Comparison of ENCODE assay signal across 31 mouse cellular contexts in the genomic region with DNA sequence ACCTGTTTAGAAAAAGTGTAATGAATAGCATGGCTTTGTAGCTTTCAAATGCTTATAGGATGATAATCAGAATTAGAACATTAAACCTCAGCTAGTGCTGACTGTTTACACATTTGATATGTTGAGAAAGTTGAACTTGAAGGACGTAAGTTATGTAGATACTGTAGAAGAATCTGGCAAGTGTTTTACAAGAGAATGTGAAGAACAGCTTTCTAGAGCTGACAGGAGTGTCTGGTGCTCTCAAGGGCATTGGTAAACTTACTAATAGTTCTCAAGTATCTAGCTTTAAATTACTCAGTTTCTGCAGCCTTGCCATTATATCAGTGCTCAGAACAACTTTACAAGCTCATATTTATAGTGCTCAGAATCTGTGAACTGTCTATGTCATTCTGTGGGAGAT.
"Had no signal": no experiment of that assay in that cellular context is flagged by ENCODE, and none has a peak within 500 bp of the region (broad histone marks: within the 10 kb centered on the region; RNA-seq: fewer than 3 reads in every experiment).

No protein-coding gene starts in this region.

- DNase-seq: left cerebral cortex, postnatal 4 days; liver; liver, embryonic 13.5 days; liver, postnatal 0 days; lung, adult 2 months; lung, embryonic 14.5 days; lung, postnatal 10 days; lung, postnatal 14 days; lung, postnatal 36 days; lung, postnatal 4 days; midbrain, embryonic 14.5 days had no signal

- H3K9me3 ChIP-seq: limb, embryonic 10.5 days; limb, embryonic 12.5 days; limb, embryonic 13.5 days; limb, embryonic 15.5 days; liver, embryonic 12.5 days; liver, embryonic 13.5 days; liver, embryonic 15.5 days; lung, embryonic 15.5 days; megakaryocyte, embryonic 14.5 days; midbrain, embryonic 10.5 days; midbrain, embryonic 12.5 days; midbrain, embryonic 13.5 days; midbrain, embryonic 15.5 days; neural tube, embryonic 12.5 days had no signal

- H3K4me2 ChIP-seq: limb, embryonic 12.5 days; limb, embryonic 13.5 days; limb, embryonic 15.5 days; liver, embryonic 11.5 days; liver, embryonic 12.5 days; liver, embryonic 13.5 days; liver, embryonic 15.5 days; lung, embryonic 14.5 days; lung, embryonic 15.5 days; midbrain, embryonic 11.5 days; midbrain, embryonic 12.5 days; midbrain, embryonic 13.5 days; midbrain, embryonic 15.5 days; neural tube, embryonic 12.5 days had no signal

- ATAC-seq: liver, embryonic 12.5 days; liver, postnatal 0 days; midbrain, embryonic 13.5 days; midbrain, embryonic 15.5 days; midbrain, embryonic 16.5 days had no signal

- H3K4me1 ChIP-seq: limb, embryonic 10.5 days; limb, embryonic 12.5 days; limb, embryonic 13.5 days; limb, embryonic 15.5 days; liver, embryonic 12.5 days; liver, embryonic 13.5 days; liver, embryonic 15.5 days; lung, embryonic 15.5 days; megakaryocyte, embryonic 14.5 days; midbrain, embryonic 10.5 days; midbrain, embryonic 12.5 days; midbrain, embryonic 13.5 days; midbrain, embryonic 15.5 days; neural tube, embryonic 12.5 days had no signal

- H3K27me3 ChIP-seq: limb, embryonic 12.5 days; limb, embryonic 13.5 days; limb, embryonic 15.5 days; liver, embryonic 12.5 days; liver, embryonic 13.5 days; liver, embryonic 15.5 days; lung, embryonic 15.5 days; megakaryocyte, embryonic 14.5 days; midbrain, embryonic 12.5 days; midbrain, embryonic 13.5 days; midbrain, embryonic 15.5 days; neural tube, embryonic 12.5 days had no signal

- H3K27ac ChIP-seq: left cerebral cortex, adult 2 months; limb, embryonic 10.5 days; limb, embryonic 12.5 days; limb, embryonic 13.5 days; limb, embryonic 15.5 days; liver, embryonic 12.5 days; liver, embryonic 13.5 days; liver, embryonic 14.5 days; liver, embryonic 15.5 days; lung, embryonic 15.5 days; macrophage; midbrain, embryonic 10.5 days; midbrain, embryonic 12.5 days; midbrain, embryonic 13.5 days; midbrain, embryonic 15.5 days; neural tube, embryonic 12.5 days had no signal

- H3K4me3 ChIP-seq: left cerebral cortex, adult 2 months; limb, embryonic 10.5 days; limb, embryonic 12.5 days; limb, embryonic 13.5 days; limb, embryonic 15.5 days; liver, embryonic 12.5 days; liver, embryonic 13.5 days; liver, embryonic 15.5 days; lung, embryonic 15.5 days; megakaryocyte, embryonic 14.5 days; midbrain, embryonic 10.5 days; midbrain, embryonic 12.5 days; midbrain, embryonic 13.5 days; midbrain, embryonic 15.5 days; myocyte; neural tube, embryonic 12.5 days had no signal

- H3K9ac ChIP-seq: limb, embryonic 12.5 days; limb, embryonic 13.5 days; limb, embryonic 15.5 days; liver, embryonic 12.5 days; liver, embryonic 13.5 days; liver, embryonic 14.5 days; liver, embryonic 15.5 days; liver, postnatal 0 days; lung, embryonic 14.5 days; lung, embryonic 15.5 days; midbrain, embryonic 12.5 days; midbrain, embryonic 13.5 days; midbrain, embryonic 15.5 days; neural tube, embryonic 12.5 days had no signal
